26 mouse cellular contexts compared by ENCODE assay signal in genomic region chr13:34388219-34388618, GRCm38 (mm10).
"Had no signal": no experiment of that assay in that cellular context is flagged by ENCODE, and none has a peak within 500 bp of the region (broad histone marks: within the 10 kb centered on the region; RNA-seq: fewer than 3 reads in every experiment).

No protein-coding gene starts in this region.

- ATAC-seq: hindbrain, postnatal 0 days; intestine, embryonic 16.5 days had no signal

- H3K27ac ChIP-seq: heart, adult 2 months; heart, embryonic 13.5 days; heart, embryonic 15.5 days; hindbrain, embryonic 13.5 days; hindbrain, embryonic 15.5 days; hindbrain, postnatal 0 days; kidney, embryonic 15.5 days; kidney, postnatal 0 days; liver, embryonic 13.5 days; liver, embryonic 15.5 days had no signal

- DNase-seq: gastrocnemius, postnatal 14 days; gastrocnemius, postnatal 36 days; heart, adult 2 months; heart, postnatal 14 days; heart, postnatal 36 days; kidney, adult 11 months; kidney, adult 2 months; kidney, adult 9 months; kidney, postnatal 14 days; kidney, postnatal 36 days; layer of hippocampus, adult 9-11 months; layer of hippocampus, postnatal 36 days; left cerebral cortex, postnatal 4 days; liver; liver, embryonic 13.5 days had no signal

- H3K4me2 ChIP-seq: heart, embryonic 11.5 days; heart, embryonic 13.5 days; heart, embryonic 15.5 days; hindbrain, embryonic 13.5 days; hindbrain, embryonic 15.5 days; kidney, embryonic 15.5 days; liver, embryonic 11.5 days; liver, embryonic 13.5 days; liver, embryonic 15.5 days had no signal

- H3K9me3 ChIP-seq: heart, embryonic 13.5 days; heart, embryonic 15.5 days; hindbrain, embryonic 13.5 days; hindbrain, embryonic 15.5 days; kidney, embryonic 15.5 days; liver, embryonic 13.5 days; liver, embryonic 15.5 days had no signal

- H3K9ac ChIP-seq: heart, embryonic 13.5 days; heart, embryonic 15.5 days; hindbrain, embryonic 13.5 days; hindbrain, embryonic 15.5 days; kidney, embryonic 15.5 days; liver, embryonic 13.5 days; liver, embryonic 15.5 days had no signal

- H3K36me3 ChIP-seq: heart, embryonic 13.5 days; heart, embryonic 15.5 days; hindbrain, embryonic 13.5 days; hindbrain, embryonic 15.5 days; kidney, embryonic 15.5 days; liver, embryonic 13.5 days; liver, embryonic 15.5 days had no signal

- H3K4me3 ChIP-seq: heart, adult 2 months; heart, embryonic 13.5 days; heart, embryonic 15.5 days; hindbrain, embryonic 13.5 days; hindbrain, embryonic 15.5 days; kidney, embryonic 15.5 days; liver, embryonic 13.5 days; liver, embryonic 15.5 days had no signal

- H3K4me1 ChIP-seq: hindbrain, embryonic 13.5 days; hindbrain, embryonic 15.5 days; liver, embryonic 13.5 days; liver, embryonic 15.5 days had no signal

- H3K27me3 ChIP-seq: heart, embryonic 13.5 days; heart, embryonic 15.5 days; hindbrain, embryonic 13.5 days; hindbrain, embryonic 15.5 days; kidney, embryonic 15.5 days; liver, embryonic 13.5 days had no signal
